Mouse (Mus musculus) thymus, postnatal 10 days (tissue): ENCODE results near the gene Git2.

Experiments used
- DNase-seq, 2 experiments: peaks; one replicate each; pipeline ENCODE4 v3.0.0; 2021; ENCODE audit warnings: low spot score in 2 of 2

Git2 gene

DNA sequence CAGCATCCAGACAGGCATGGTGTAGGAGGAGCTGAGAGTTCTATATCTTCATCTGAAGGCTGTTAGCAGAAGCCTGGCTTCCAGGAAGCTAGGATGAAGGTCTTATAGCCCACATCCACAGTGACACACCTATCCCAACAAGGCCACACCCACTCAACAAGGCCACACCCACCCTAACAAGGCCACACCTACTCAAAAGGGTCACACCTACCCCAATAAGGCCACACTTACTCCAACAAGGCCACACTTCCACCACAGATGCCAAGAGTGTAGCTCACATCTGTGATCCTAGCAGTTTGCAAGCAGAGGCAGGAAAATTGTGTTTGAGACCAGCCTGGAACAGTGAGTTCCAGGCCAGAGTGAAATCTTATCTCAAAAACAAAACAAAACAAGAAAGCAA lies 87.4 kb downstream of the Git2 start:
- no peak for DNase-seq

- DNase-seq: no peak
Measured at GRCm38 (mm10) chr5:114686726-114687210, 88.5 kb downstream of the Git2 start.

DNA sequence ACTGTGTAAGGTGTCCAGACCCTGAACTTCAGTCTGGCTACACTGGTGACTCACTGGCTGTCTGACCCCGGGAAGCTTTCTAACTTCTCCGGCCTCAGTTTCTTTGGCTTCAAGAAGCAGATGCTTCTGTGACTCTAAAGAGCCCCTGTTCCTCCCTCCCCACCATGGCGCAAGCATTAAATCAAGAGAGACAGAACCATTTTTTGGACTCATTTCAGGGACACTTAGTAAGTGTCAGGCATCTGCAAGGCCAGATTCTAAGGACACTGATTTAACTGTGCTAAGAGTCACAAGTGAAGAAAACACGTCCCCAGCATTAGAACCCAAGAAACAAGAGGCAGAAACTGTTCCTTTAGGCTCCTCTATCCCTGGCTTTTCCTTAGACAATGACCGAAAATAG lies 89.3 kb downstream of the Git2 start:
- DNase-seq: no peak

- no peak for DNase-seq
Measured at GRCm38 (mm10) chr5:114681717-114682116, 93.6 kb downstream of the Git2 start.

GRCm38 (mm10) chr5:114680676-114681285 lies 94.5 kb downstream of the Git2 start:
- DNase-seq: peak in 1 of 2 experiments; percentile 52

GRCm38 (mm10) chr5:114679841-114680591 lies 95.3 kb downstream of the Git2 start:
- peak in 1 of 2 experiments; percentile 28 for DNase-seq
